Mouse (Mus musculus) myocyte (in vitro differentiated cells): ENCODE data around the gene Ncapg.

Source experiments
- CEBPB ChIP-seq: IDR thresholded peaks from 2 replicates; pipeline ENCODE4 v1.6.1; 2011; ENCODE audit warnings: mild to moderate bottlenecking, moderate library complexity; ENCODE audit not compliant: poor library complexity, insufficient read depth, severe bottlenecking
- E2F4 ChIP-seq: IDR thresholded peaks from one replicate; pipeline ENCODE4 v1.6.1; 2011; ENCODE audit warnings: mild to moderate bottlenecking, control low read depth, moderate library complexity; ENCODE audit not compliant: insufficient read depth
- MAX ChIP-seq: IDR thresholded peaks from one replicate; pipeline ENCODE4 v1.6.1; 2011; ENCODE audit warnings: low read depth, mild to moderate bottlenecking, control low read depth
- MYOD1 ChIP-seq, 3 experiments: IDR thresholded peaks; one replicate each; pipeline ENCODE4 v1.6.1; 2011; ENCODE audit warnings: control low read depth in 2 of 3, low read depth in 2 of 3, mild to moderate bottlenecking in 2 of 3, moderate library complexity in 1 of 3; ENCODE audit not compliant: insufficient read length in 2 of 3, control insufficient read depth in 1 of 3
- MYOG ChIP-seq, 3 experiments: IDR thresholded peaks; one replicate each; pipeline ENCODE4 v1.6.1; 2011; ENCODE audit warnings: control low read depth in 2 of 3, low read depth in 2 of 3, mild to moderate bottlenecking in 2 of 3; ENCODE audit not compliant: insufficient read length in 2 of 3, control insufficient read depth in 1 of 3, insufficient read depth in 1 of 3
- POLR2A ChIP-seq: IDR thresholded peaks from one replicate; pipeline ENCODE4 v1.6.1; 2011; ENCODE audit warnings: low read depth, mild to moderate bottlenecking, control low read depth, moderate library complexity; ENCODE audit not compliant: insufficient read length
- POLR2AphosphoS2 ChIP-seq: IDR thresholded peaks from one replicate; pipeline ENCODE4 v1.6.1; 2011; ENCODE audit warnings: low read depth, control low read depth; ENCODE audit not compliant: insufficient read length
- TCF12 ChIP-seq: IDR thresholded peaks from one replicate; pipeline ENCODE4 v1.6.1; 2011; ENCODE audit warnings: mild to moderate bottlenecking, control low read depth; ENCODE audit not compliant: poor library complexity, insufficient read depth, severe bottlenecking
- TCF3 ChIP-seq: IDR thresholded peaks from one replicate; pipeline ENCODE4 v1.6.1; 2011; ENCODE audit warnings: low read depth, control low read depth; ENCODE audit not compliant: insufficient read length
- USF1 ChIP-seq: IDR thresholded peaks from one replicate; pipeline ENCODE4 v1.6.1; 2011; ENCODE audit warnings: low read depth, mild to moderate bottlenecking, control low read depth, moderate library complexity

DNA sequence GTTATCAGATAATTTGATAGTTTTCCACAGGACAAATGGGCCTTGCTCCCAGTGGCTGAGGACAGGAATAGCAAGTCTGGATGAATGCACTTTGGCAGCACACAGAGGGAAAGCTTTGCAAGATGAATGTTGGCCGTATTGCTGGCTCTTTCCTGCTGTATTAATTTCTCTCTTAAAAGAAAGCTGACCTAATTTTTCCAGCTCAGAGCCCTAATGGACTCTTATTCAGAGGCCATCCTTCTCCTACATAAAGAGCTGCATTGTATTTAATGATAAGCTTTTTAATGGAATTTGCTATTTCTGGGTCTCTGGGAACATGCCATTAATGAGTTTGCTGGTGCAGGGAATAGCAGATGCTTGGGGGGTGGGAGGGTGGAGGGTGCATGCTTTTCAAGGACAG lies 41.9 kb upstream of the Ncapg start:
- no peak for TF ChIP-seq POLR2A
- TF ChIP-seq POLR2AphosphoS2 = no peak
- no peak for TF ChIP-seq E2F4
- TF ChIP-seq MAX = no peak
- no peak for TF ChIP-seq MYOG (IDR thresholded peaks at IDR 0.05; ENCODE audit: control insufficient read depth in 1 of 3, insufficient read depth in 1 of 3, insufficient read length in 2 of 3, low read depth in 2 of 3)
- TF ChIP-seq MYOD1 (IDR thresholded peaks at IDR 0.05; ENCODE audit: control insufficient read depth in 1 of 3, insufficient read length in 2 of 3, low read depth in 2 of 3) = no peak
- no peak for TF ChIP-seq USF1
- TF ChIP-seq TCF12 = no peak
- TF ChIP-seq CEBPB = no peak
- no peak for TF ChIP-seq TCF3
